Mouse (Mus musculus) liver, embryonic 14.5 days (tissue): Measurements from ENCODE around the gene C2cd2l.

ENCODE experiments used
- CTCF ChIP-seq: IDR thresholded peaks from 2 replicates; pipeline ENCODE4 v1.5.1; 2016; ENCODE audit warnings: antibody characterized with exemption, low read depth, control low read depth
- EP300 ChIP-seq: IDR thresholded peaks from 2 replicates; pipeline ENCODE4 v1.6.1; 2016; ENCODE audit warnings: antibody characterized with exemption, low read depth

GRCm38 (mm10) chr9:44287003-44287400, 33.1 kb downstream of the C2cd2l start:
- TF ChIP-seq CTCF (no peak), EP300 (no peak)
